Mouse (Mus musculus) hindbrain, embryonic 15.5 days (tissue): ENCODE results near the gene Atp6v1d. TPM values are rescaled to one million over a fixed set of nuclear protein-coding genes. Genes with fewer than 3 reads are reported as not detected.
A peak's percentile ranks its signal among the peaks of the same experiment; 100 is the strongest.

ENCODE experiments used
- ATAC-seq: fragments of 200-750 bp; cut with Nextera tagmentation; 2 replicates; pipeline ENCODE4 v1.8.0; 2017; ENCODE audit warnings: low read depth, moderate number of reproducible peaks, moderate TSS enrichment; ENCODE audit not compliant: low FRiP score
- H3K27ac ChIP-seq: fragments of 300-500 bp; sonication (generic); replicated peaks from 2 replicates; pipeline ENCODE4 v1.5.1; 2015; ENCODE audit warnings: mild to moderate bottlenecking, inconsistent platforms
- H3K27me3 ChIP-seq: fragments of 300-500 bp; sonication (generic); 2 replicates; pipeline ENCODE4 v1.6.1; 2015; ENCODE audit warnings: control low read depth, inconsistent platforms
- H3K36me3 ChIP-seq: fragments of 300-500 bp; sonication (generic); 2 replicates; pipeline ENCODE4 v1.6.1; 2015; ENCODE audit warnings: control low read depth, inconsistent platforms
- H3K4me1 ChIP-seq: fragments of 300-500 bp; sonication (generic); replicated peaks from 2 replicates; pipeline ENCODE4 v1.6.1; 2015; ENCODE audit warnings: control low read depth, inconsistent platforms
- H3K4me2 ChIP-seq: fragments of 300-500 bp; sonication (generic); 2 replicates; pipeline ENCODE4 v1.6.1; 2015; ENCODE audit warnings: moderate library complexity, mild to moderate bottlenecking, inconsistent platforms
- H3K4me3 ChIP-seq: fragments of 300-500 bp; sonication (generic); 2 replicates; pipeline ENCODE4 v1.5.1; 2015; ENCODE audit warnings: mild to moderate bottlenecking, inconsistent platforms
- H3K9ac ChIP-seq: fragments of 300-500 bp; sonication (generic); 2 replicates; pipeline ENCODE4 v1.6.1; 2015; ENCODE audit warnings: inconsistent platforms
- H3K9me3 ChIP-seq: fragments of 300-500 bp; sonication (generic); 2 replicates; pipeline ENCODE4 v1.6.1; 2016; ENCODE audit warnings: control low read depth, inconsistent platforms
- WGBS: fragments of 180-500 bp; shearing (Covaris S2); methylation state at CpG from one replicate; pipeline ENCODE4 v1.1.7; 2015; 5-methylcytosine and 5-hydroxymethylcytosine counted together
- polyA plus RNA-seq: library from polyadenylated mRNA; unstranded; fragments of >200 nt; fragmentation: Nextera tagmentation; extraction: Ambion mirVana; gene quantifications from 2 replicates; pipeline ENCODE4 v1.2.1, GENCODE M21; 2015

The Atp6v1d gene
- 118 and 119 TPM in 2 replicates for polyA plus RNA-seq

- peak within 1 kb of the TSS; percentile 92 for H3K27ac ChIP-seq
- WGBS, result under 1% methylated on average over 53 of the region's 55 CpGs
- H3K4me3 ChIP-seq, result peak within 1 kb of the TSS; percentile 98
- H3K27me3 ChIP-seq, result no peaks in the 10 kb centered on the region
- H3K36me3 ChIP-seq, result no peaks in the 10 kb centered on the region
- peak within 1 kb of the TSS; percentile 91 for H3K9ac ChIP-seq
- ATAC-seq, result peak; percentile 100
- peak within 1 kb of the TSS; percentile 92 for H3K4me2 ChIP-seq
- H3K9me3 ChIP-seq, result no peaks in the 10 kb centered on the region
- H3K4me1 ChIP-seq, result peaks cover 37% of the 10 kb centered on the region
These were observed at the start of gene Atp6v1d, which contains the start of gene Eif2s1 for GRCm38 (mm10) chr12:78861496-78862253. Atp6v1d (minus strand) TSS chr12:78861638. Eif2s1 (plus strand) TSS chr12:78861819.

DNA sequence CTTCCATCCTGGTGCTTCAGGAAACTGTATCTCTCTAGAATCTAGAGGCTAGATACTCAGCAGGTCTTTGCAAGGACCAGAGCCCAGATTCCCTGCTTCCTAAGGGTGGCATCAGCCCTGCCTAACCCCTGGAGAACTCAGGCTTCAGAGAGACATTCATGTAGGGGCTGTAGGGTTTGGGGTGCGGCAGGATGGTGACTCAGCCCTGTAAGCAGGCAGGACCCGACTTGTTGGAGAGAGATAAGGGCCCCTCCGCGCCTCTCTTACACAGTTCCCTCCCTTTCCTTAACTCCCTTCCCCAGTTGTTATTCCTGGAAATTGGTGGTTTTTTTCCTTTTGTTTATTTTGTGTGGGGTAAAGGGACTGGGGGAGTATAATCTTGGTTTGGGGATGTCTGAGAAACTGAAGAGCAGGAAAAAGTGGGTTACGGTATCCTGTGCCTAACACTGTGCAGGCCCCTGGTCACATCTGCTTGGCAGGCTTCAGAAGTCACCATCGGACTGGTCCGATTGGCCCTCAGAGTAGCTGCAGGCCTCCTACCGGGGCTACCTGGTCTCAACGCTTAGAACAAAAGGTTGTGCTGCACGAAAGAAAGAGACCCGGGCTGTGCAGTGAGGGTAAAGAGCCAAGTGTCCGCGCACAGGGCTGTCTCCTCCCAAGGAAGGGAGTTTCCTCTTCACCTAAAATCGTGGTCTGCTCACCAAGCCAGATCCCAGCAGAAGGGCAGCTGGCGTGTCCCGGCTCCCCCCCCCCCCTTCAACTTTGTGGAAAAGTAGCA, 49.4 kb upstream of the Atp6v1d start:
- H3K27ac ChIP-seq, result no peak overlapping the region
- peak overlapping the region; percentile 30; the same call in 1 of the 2 replicates for H3K4me3 ChIP-seq
- H3K36me3 ChIP-seq, result no peaks in the 10 kb centered on the region
- H3K4me1 ChIP-seq, result peaks cover 23% of the 10 kb centered on the region
- peaks cover 62% of the 10 kb centered on the region for H3K27me3 ChIP-seq
- no peaks in the 10 kb centered on the region for H3K9me3 ChIP-seq
- H3K4me2 ChIP-seq, result peak overlapping the region; percentile 51
- no peak overlapping the region for H3K9ac ChIP-seq
- 13% methylated on average over 16 of the region's 16 CpGs for WGBS
- no peak for ATAC-seq

- Histone ChIP-seq H3K4me2 (no peak overlapping the region), H3K4me1 (peaks cover 23% of the 10 kb centered on the region), H3K27me3 (peaks cover 52% of the 10 kb centered on the region), H3K27ac (no peak overlapping the region), H3K36me3 (no peaks in the 10 kb centered on the region), H3K4me3 (no peak overlapping the region), H3K9ac (no peak overlapping the region), H3K9me3 (no peaks in the 10 kb centered on the region)
- ATAC-seq, result no peak
- 82% methylated on average over 6 of the region's 6 CpGs for WGBS
These were observed 46.7 kb upstream of the Atp6v1d start for GRCm38 (mm10) chr12:78908081-78908605.

DNA sequence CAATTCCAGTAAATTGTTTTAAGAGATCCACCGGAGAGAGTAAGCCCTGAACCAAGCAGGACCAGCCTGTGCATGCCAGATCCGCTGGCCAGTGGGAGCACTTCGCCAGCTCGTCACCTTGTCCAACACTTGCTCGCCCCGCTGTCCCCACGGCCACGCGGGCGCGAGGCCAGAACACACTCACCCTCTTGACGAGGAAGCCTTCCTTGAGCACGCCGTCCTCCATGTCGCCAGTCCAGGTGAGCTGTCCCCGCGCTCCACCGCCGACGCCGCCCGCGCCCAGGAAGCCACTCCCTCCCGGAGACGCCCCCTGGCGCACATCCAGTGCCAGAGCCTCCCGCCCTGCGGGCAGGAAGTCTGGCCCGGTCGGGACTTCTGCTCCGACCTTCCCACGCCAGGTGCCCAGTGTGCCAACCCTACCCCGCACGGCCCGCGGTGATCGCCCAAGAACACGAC, 45.3 kb upstream of the Atp6v1d start, which contains the start of gene Plek2:
Gene Plek2, minus strand, starts transcription at position 258 of the 456 bp plus-strand sequence.
- H3K36me3 ChIP-seq, result no peaks in the 10 kb centered on the region
- H3K4me1 ChIP-seq, result peaks cover 17% of the 10 kb centered on the region
- H3K9ac ChIP-seq, result peak within 1 kb of the TSS; percentile 35; the same call in 1 of the 2 replicates
- peak; percentile 10; the same call in 1 of the 2 replicates for ATAC-seq
- peak within 1 kb of the TSS; percentile 44 for H3K4me3 ChIP-seq
- H3K27ac ChIP-seq, result no peak within 1 kb of the TSS
- no peaks in the 10 kb centered on the region for H3K9me3 ChIP-seq
- peak within 1 kb of the TSS; percentile 90 for H3K4me2 ChIP-seq
- peaks cover 42% of the 10 kb centered on the region for H3K27me3 ChIP-seq
- WGBS, result 1% methylated on average over 38 of the region's 38 CpGs

DNA sequence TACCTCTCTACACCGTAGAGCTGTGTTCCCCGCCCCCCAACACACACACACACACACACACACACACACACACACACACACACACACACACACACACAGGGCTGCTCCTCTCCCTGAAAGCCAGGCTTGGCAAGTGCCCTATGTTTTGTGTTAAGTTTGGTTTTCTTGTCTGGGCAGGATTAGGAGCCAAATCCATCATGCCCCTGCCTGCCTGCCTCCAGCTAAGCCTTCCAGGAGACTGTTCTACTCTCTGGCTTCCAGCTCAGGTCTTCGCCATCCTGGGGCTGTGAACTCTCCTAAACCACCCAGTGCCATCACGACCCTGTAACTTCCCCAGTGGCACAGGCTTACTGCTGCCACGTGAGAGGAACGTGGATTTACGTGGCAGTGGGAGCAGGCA, 43.1 kb upstream of the Atp6v1d start:
- H3K36me3 ChIP-seq, result no peaks in the 10 kb centered on the region
- H3K27ac ChIP-seq, result no peak overlapping the region
- WGBS, result 88% methylated on average over 7 of the region's 7 CpGs
- no peak overlapping the region for H3K4me3 ChIP-seq
- ATAC-seq, result no peak
- no peak overlapping the region for H3K4me2 ChIP-seq
- peaks cover 21% of the 10 kb centered on the region for H3K27me3 ChIP-seq
- no peaks in the 10 kb centered on the region for H3K9me3 ChIP-seq
- H3K4me1 ChIP-seq, result peaks cover 8% of the 10 kb centered on the region
- no peak overlapping the region for H3K9ac ChIP-seq

- 82% methylated on average over 4 of the region's 4 CpGs for WGBS
- H3K4me1 ChIP-seq, result peaks cover 8% of the 10 kb centered on the region
- ATAC-seq, result no peak
- H3K9me3 ChIP-seq, result no peaks in the 10 kb centered on the region
- no peak overlapping the region for H3K4me2 ChIP-seq
- H3K27me3 ChIP-seq, result peaks cover 14% of the 10 kb centered on the region
- H3K27ac ChIP-seq, result no peak overlapping the region
- no peak overlapping the region for H3K9ac ChIP-seq
- no peaks in the 10 kb centered on the region for H3K36me3 ChIP-seq
- H3K4me3 ChIP-seq, result no peak overlapping the region
These were observed 41.9 kb upstream of the Atp6v1d start for GRCm38 (mm10) chr12:78903313-78903712.

DNA sequence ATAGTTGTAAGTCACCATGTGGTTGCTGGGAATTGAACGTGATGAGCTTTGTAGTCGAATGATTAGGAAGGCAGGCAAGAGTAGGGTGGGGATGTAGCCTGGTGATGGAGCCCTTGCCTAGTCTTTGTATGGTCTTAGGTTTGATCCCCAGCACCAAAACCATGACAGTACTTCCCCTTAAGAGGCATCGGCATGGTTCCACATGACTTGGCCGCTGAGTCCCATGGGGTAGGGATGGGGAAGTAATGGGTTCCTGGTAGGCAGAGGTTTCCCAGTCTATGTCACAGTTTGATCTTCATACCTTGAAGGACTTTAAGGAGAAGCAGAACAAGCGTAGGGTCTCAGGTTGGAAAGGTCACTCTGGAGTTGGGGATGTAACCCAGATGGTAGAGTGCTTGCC, 40.0 kb upstream of the Atp6v1d start:
- H3K4me2 ChIP-seq, result no peak overlapping the region
- no peak overlapping the region for H3K9ac ChIP-seq
- H3K27ac ChIP-seq, result no peak overlapping the region
- peaks cover 3% of the 10 kb centered on the region; the same call in 1 of the 2 replicates for H3K27me3 ChIP-seq
- no peaks in the 10 kb centered on the region for H3K36me3 ChIP-seq
- no peak for ATAC-seq
- H3K9me3 ChIP-seq, result no peaks in the 10 kb centered on the region
- 87% methylated on average over 5 of the region's 5 CpGs for WGBS
- H3K4me1 ChIP-seq, result peaks cover 2% of the 10 kb centered on the region; the same call in 1 of the 2 replicates
- H3K4me3 ChIP-seq, result no peak overlapping the region

- Histone ChIP-seq H3K9me3 (no peaks in the 10 kb centered on the region), H3K9ac (no peak overlapping the region), H3K4me3 (no peak overlapping the region), H3K4me1 (no peaks in the 10 kb centered on the region), H3K27me3 (no peaks in the 10 kb centered on the region), H3K27ac (no peak overlapping the region), H3K4me2 (no peak overlapping the region), H3K36me3 (no peaks in the 10 kb centered on the region)
- 97% methylated on average over 1 of the region's 1 CpGs for WGBS
- ATAC-seq, result no peak
These were observed 36.4 kb upstream of the Atp6v1d start for GRCm38 (mm10) chr12:78897861-78898260.

DNA sequence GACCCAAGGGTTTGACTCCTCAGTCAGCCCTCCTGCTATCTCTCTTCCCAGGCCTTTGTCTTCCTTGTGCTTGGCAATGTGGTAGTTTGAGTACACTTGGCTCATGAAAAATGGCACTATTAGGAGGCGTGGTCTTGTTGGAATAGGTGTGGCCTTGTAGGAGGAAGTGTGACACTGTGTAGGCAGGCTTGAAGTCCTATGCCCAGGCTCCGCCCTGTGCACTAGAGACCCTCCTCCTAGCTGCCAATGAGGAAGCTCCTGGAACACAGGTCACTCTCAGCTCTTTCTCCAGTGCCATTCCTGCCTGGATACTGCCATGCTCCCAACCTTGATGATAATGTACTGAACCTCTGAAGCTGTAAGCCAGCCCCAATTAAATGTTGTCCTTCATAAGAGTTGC, 29.7 kb upstream of the Atp6v1d start:
- Histone ChIP-seq H3K27ac (no peak overlapping the region), H3K9me3 (no peaks in the 10 kb centered on the region), H3K4me3 (no peak overlapping the region), H3K36me3 (peaks cover 10% of the 10 kb centered on the region; the same call in 1 of the 2 replicates), H3K4me2 (no peak overlapping the region), H3K27me3 (no peaks in the 10 kb centered on the region), H3K9ac (no peak overlapping the region), H3K4me1 (no peaks in the 10 kb centered on the region)
- WGBS, result 85% methylated on average over 2 of the region's 2 CpGs
- ATAC-seq, result no peak

DNA sequence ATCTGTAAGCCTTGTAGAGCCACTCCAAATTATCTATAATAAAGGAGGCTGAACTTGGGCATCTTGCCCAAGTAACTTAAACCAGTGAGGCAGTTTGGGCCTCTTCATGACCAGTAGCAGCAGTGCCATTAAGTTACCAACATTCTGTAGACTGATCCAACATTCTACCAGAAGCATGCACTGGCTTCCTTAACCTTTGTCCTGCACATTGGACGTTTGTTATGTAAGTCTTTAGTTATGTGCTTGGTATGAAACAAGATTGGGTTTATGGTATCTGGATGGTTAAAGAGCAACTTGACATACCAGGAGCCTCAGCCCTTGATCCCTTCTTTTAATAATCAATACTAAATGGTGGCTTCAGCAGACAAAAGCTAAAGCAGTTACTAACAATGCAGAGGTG, 28.6 kb upstream of the Atp6v1d start:
- H3K27me3 ChIP-seq, result no peaks in the 10 kb centered on the region
- H3K27ac ChIP-seq, result no peak overlapping the region
- ATAC-seq, result no peak
- no peaks in the 10 kb centered on the region for H3K9me3 ChIP-seq
- H3K4me3 ChIP-seq, result no peak overlapping the region
- H3K4me2 ChIP-seq, result no peak overlapping the region
- peaks cover 19% of the 10 kb centered on the region for H3K36me3 ChIP-seq
- H3K4me1 ChIP-seq, result no peaks in the 10 kb centered on the region
- 70% methylated on average over 1 of the region's 1 CpGs for WGBS
- no peak overlapping the region for H3K9ac ChIP-seq

DNA sequence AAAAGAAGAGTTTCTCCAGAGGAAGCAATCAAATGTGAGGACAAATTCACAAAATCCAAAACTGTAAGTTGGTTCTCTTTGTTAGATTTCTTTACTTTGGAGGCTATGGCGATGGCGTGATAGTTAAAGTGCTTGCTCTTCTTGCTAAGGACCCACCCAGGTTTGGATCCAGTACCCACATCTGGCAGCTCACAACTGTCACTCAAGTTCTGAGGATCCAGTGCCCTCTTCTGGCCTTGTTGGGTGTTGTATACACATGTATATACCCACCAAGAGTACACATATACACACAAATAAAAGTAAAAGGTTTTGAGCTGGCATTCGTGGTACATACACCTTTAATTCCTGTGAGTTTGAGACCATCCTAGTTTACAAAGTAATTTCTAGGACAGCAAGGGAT, 13.1 kb upstream of the Atp6v1d start:
- no peak overlapping the region for H3K4me3 ChIP-seq
- no peak overlapping the region for H3K9ac ChIP-seq
- peaks cover 40% of the 10 kb centered on the region for H3K36me3 ChIP-seq
- H3K4me2 ChIP-seq, result no peak overlapping the region
- no peaks in the 10 kb centered on the region for H3K4me1 ChIP-seq
- no peaks in the 10 kb centered on the region for H3K27me3 ChIP-seq
- H3K27ac ChIP-seq, result no peak overlapping the region
- 96% methylated on average over 3 of the region's 3 CpGs for WGBS
- no peak for ATAC-seq
- H3K9me3 ChIP-seq, result no peaks in the 10 kb centered on the region

- Histone ChIP-seq H3K4me2 (no peak overlapping the region), H3K4me3 (no peak overlapping the region), H3K27me3 (no peaks in the 10 kb centered on the region), H3K36me3 (peaks cover 30% of the 10 kb centered on the region), H3K9ac (no peak overlapping the region), H3K4me1 (peaks cover 3% of the 10 kb centered on the region), H3K27ac (no peak overlapping the region), H3K9me3 (no peaks in the 10 kb centered on the region)
- 90% methylated on average over 1 of the region's 1 CpGs for WGBS
- ATAC-seq, result no peak
These were observed 6.7 kb upstream of the Atp6v1d start for GRCm38 (mm10) chr12:78868115-78868514.
